Mouse (Mus musculus) embryonic facial prominence, embryonic 15.5 days (tissue): ENCODE data around the gene Rad51b. TPM values are rescaled to one million over a fixed set of nuclear protein-coding genes. Genes with fewer than 3 reads are reported as not detected.

Experiments
- ATAC-seq: fragments of 200-750 bp; cut with Nextera tagmentation; 2 replicates; pipeline ENCODE4 v1.8.0; 2017; ENCODE audit warnings: low read depth, moderate TSS enrichment; ENCODE audit not compliant: insufficient number of reproducible peaks, low FRiP score, low TSS enrichment
- H3K27ac ChIP-seq: fragments of 300-500 bp; sonication (generic); replicated peaks from 2 replicates; pipeline ENCODE4 v1.5.1; 2015; ENCODE audit warnings: mild to moderate bottlenecking, inconsistent platforms
- H3K27me3 ChIP-seq: fragments of 300-500 bp; sonication (generic); 2 replicates; pipeline ENCODE4 v1.6.1; 2015; ENCODE audit warnings: inconsistent platforms
- H3K36me3 ChIP-seq: fragments of 300-500 bp; sonication (generic); 2 replicates; pipeline ENCODE4 v1.6.1; 2015; ENCODE audit warnings: mild to moderate bottlenecking, inconsistent platforms
- H3K4me1 ChIP-seq: fragments of 300-500 bp; sonication (generic); 2 replicates; pipeline ENCODE4 v1.6.1; 2015; ENCODE audit warnings: inconsistent platforms
- H3K4me2 ChIP-seq: fragments of 300-500 bp; sonication (generic); replicated peaks from 2 replicates; pipeline ENCODE4 v1.6.1; 2015; ENCODE audit warnings: mild to moderate bottlenecking, inconsistent platforms
- H3K4me3 ChIP-seq: fragments of 300-500 bp; sonication (generic); replicated peaks from 2 replicates; pipeline ENCODE4 v1.5.1; 2015; ENCODE audit warnings: mild to moderate bottlenecking, inconsistent platforms
- H3K9ac ChIP-seq: fragments of 300-500 bp; sonication (generic); 2 replicates; pipeline ENCODE4 v1.6.1; 2015; ENCODE audit warnings: inconsistent platforms
- H3K9me3 ChIP-seq: fragments of 300-500 bp; sonication (generic); replicated peaks from 2 replicates; pipeline ENCODE4 v1.6.1; 2016; ENCODE audit warnings: inconsistent platforms
- WGBS: fragments of 180-500 bp; shearing (Covaris S2); methylation state at CpG from one replicate; pipeline ENCODE4 v1.1.7; 2015; 5-methylcytosine and 5-hydroxymethylcytosine counted together
- polyA plus RNA-seq: library from polyadenylated mRNA; unstranded; fragments of >200 nt; fragmentation: Nextera tagmentation; extraction: Ambion mirVana; gene quantifications from 2 replicates; pipeline ENCODE4 v1.2.1, GENCODE M21; 2015

Rad51b gene
- polyA plus RNA-seq, 1 experiment from 2014 or later: 7.3 TPM

DNA sequence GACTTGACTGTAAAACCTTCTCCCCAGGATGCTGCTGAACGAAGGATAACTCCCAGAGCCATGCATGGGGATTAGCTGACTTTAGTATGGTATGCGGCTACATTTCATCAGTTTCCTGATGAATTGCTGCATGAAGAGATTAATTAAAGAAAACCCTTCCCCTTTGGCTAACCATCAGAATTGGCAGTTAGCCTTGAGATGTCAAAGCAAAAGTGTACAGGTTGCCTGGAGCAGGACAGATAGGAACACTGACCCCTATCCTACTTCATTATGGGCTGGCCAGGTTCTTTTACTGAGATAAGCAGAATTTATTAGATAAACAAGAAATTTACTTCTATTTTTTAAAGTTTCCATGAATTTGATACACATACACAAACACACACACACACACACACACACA lies 85.3 kb downstream of the Rad51b start:
- 35% methylated on average over 2 of the region's 2 CpGs for WGBS
- H3K27ac ChIP-seq: peak overlapping the region; percentile 48; the same call in 1 of the 2 replicates

DNA sequence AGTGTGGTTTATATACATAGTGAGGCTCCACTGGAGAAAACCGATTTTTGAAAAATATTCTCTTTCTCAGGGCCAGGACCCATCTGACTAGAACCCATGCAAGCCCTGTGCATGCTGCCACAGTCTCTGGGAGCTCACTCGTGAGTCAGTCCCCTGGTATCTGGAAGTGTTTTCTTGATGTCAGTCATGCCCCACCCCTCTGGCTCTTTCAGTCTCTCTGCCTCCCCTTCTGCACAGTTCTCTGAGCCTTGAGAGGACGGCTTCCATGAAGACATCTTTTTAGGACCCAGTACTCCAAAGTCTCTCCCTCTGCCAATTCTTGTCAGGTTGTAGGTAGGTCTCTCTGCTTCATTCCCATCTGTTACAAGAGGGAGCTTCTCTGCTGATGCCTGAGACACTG lies 86.5 kb downstream of the Rad51b start:
- no peaks in the 10 kb centered on the region for H3K27me3 ChIP-seq
- H3K36me3 ChIP-seq: no peaks in the 10 kb centered on the region
- WGBS: 24% methylated on average over 3 of the region's 3 CpGs
- H3K4me1 ChIP-seq: peaks cover 30% of the 10 kb centered on the region
- H3K4me3 ChIP-seq: 0 out of 2 replicates have a peak overlapping the region, but pooled peaks have one; percentile 6
- H3K9ac ChIP-seq: no peak overlapping the region
- peak; percentile 39; the same call in 1 of the 2 replicates for ATAC-seq
- H3K27ac ChIP-seq: peak overlapping the region; percentile 82
- no peak overlapping the region for H3K4me2 ChIP-seq
- H3K9me3 ChIP-seq: no peaks in the 10 kb centered on the region

More for the DNA sequence above, 85.3 kb downstream of the Rad51b start:
- Histone ChIP-seq H3K4me1 (peaks cover 36% of the 10 kb centered on the region), H3K9ac (no peak overlapping the region), H3K36me3 (no peaks in the 10 kb centered on the region), H3K9me3 (no peaks in the 10 kb centered on the region), H3K27me3 (no peaks in the 10 kb centered on the region), H3K4me2 (no peak overlapping the region), H3K4me3 (no peak overlapping the region)
- no peak for ATAC-seq

DNA sequence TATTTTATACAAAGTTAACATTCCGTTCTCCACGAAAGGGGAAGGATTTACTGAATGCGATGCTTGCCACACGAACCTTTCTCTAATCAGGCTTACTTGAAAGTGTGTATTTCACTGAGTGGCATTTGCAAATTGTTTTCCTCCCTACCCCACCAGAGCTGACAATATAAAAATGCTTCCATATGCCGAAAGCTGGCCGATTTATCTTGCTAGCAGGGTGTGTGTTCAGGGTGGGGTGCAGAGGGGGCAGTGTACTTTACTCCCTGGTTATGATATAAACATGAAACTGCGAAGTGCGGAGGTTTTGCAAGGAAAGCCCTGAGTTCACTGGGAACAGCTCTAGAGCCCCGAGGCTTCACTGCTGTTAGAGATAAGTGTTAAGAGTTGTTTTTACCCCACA lies 87.7 kb downstream of the Rad51b start:
- Histone ChIP-seq H3K4me1 (peaks cover 33% of the 10 kb centered on the region), H3K4me3 (no peak overlapping the region), H3K9ac (no peak overlapping the region), H3K4me2 (no peak overlapping the region; the same call in 1 of the 2 replicates), H3K27ac (peak overlapping the region; percentile 86), H3K27me3 (no peaks in the 10 kb centered on the region), H3K9me3 (no peaks in the 10 kb centered on the region), H3K36me3 (no peaks in the 10 kb centered on the region)
- no peak for ATAC-seq
- 10% methylated on average over 9 of the region's 9 CpGs for WGBS

DNA sequence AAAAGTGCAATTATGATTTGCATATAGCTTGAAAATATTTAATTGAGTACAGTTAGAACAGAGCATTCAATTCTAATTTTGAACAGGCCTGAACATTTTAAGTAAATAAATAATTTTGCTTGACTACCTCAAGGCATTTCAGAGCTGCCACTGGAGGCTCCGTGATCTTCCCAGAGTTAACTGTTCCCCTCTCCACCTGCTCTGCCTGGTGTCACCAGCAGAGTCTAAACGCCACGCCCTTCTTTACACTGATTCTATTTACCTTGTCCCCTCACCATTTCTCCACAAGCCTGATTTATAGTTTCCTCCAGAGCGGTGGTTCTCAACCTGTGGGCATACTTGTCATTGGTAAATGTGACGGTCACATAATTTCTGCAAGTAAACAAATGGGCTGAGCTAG lies 88.1 kb downstream of the Rad51b start:
- 66% methylated on average over 5 of the region's 5 CpGs for WGBS
- peaks cover 36% of the 10 kb centered on the region for H3K4me1 ChIP-seq
- H3K27me3 ChIP-seq: no peaks in the 10 kb centered on the region
- peak overlapping the region; percentile 86 for H3K27ac ChIP-seq
- H3K9ac ChIP-seq: no peak overlapping the region
- no peak overlapping the region for H3K4me3 ChIP-seq
- H3K36me3 ChIP-seq: no peaks in the 10 kb centered on the region
- H3K9me3 ChIP-seq: no peaks in the 10 kb centered on the region
- ATAC-seq: no peak
- no peak overlapping the region for H3K4me2 ChIP-seq

DNA sequence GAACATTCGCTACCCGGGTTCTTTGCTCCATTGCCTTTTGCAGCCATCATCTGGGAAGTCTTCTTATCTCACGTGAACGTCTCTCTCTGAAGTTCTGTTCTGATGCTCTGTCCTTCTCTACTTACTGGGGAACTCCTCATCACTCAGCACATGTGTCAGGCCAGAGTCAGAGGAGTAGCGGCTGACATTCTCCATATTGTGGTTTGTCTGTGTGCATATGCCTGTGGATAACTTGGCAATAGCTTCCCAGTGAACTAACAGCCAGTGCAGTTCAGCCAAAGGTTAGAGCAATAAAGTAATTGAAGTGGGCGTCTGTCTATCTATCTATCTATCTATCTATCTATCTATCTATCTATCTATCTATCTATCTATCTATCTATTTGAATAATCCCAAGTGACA lies 90.8 kb downstream of the Rad51b start:
- Histone ChIP-seq H3K27ac (peak overlapping the region; percentile 49; the same call in 1 of the 2 replicates), H3K36me3 (no peaks in the 10 kb centered on the region), H3K9ac (no peak overlapping the region), H3K27me3 (no peaks in the 10 kb centered on the region), H3K4me1 (peaks cover 21% of the 10 kb centered on the region), H3K4me2 (no peak overlapping the region), H3K9me3 (no peaks in the 10 kb centered on the region), H3K4me3 (no peak overlapping the region)
- no peak for ATAC-seq
- 73% methylated on average over 6 of the region's 6 CpGs for WGBS

DNA sequence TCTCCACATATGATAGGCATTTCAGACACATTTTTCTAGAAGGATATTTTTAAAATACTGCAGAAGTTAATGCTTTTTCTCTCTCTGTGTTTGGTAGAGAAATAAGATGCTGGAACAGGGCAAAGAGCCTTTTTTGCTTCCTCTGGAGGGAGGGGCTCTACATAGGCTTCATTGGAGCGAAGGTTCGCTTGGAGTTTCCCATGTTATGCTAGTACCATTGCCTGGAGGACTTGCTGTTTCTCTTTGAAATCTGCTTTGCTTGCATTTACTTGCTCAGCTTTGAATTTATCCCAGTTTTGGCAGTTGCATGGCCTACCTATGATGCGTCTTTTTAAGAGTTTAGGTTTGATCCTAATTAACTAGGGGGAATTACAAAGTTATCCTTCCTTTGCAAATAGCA lies 92.2 kb downstream of the Rad51b start:
- 45% methylated on average over 3 of the region's 3 CpGs for WGBS
- Histone ChIP-seq H3K4me2 (no peak overlapping the region), H3K36me3 (no peaks in the 10 kb centered on the region), H3K9me3 (no peaks in the 10 kb centered on the region), H3K27me3 (no peaks in the 10 kb centered on the region), H3K9ac (no peak overlapping the region), H3K4me3 (no peak overlapping the region), H3K27ac (peak overlapping the region; percentile 65), H3K4me1 (peaks cover 13% of the 10 kb centered on the region)
- no peak for ATAC-seq

DNA sequence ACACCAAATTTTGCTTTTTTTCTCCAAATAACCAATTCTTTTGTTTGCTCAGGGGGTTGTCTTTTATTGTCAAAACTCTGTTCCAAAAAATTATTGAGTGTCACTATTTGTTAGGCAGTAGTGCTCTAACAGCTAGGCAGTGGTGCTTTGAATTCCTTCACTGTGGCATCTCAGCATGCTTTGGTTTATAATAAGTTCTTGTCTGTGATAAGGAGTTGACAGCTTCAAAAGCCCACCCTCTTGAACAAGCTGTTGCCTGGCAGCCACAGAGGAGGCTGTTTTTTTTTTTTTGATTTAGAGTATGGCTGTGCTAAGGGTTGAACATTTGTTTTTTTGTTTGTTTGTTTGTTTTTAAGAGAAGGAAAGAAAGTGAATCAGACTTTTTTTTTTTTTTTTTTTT lies 92.9 kb downstream of the Rad51b start:
- Histone ChIP-seq H3K36me3 (no peaks in the 10 kb centered on the region), H3K4me1 (peaks cover 6% of the 10 kb centered on the region; the same call in 1 of the 2 replicates), H3K9me3 (no peaks in the 10 kb centered on the region), H3K27ac (peak overlapping the region; percentile 65), H3K27me3 (no peaks in the 10 kb centered on the region), H3K9ac (no peak overlapping the region), H3K4me3 (no peak overlapping the region), H3K4me2 (no peak overlapping the region)
- ATAC-seq: no peak

DNA sequence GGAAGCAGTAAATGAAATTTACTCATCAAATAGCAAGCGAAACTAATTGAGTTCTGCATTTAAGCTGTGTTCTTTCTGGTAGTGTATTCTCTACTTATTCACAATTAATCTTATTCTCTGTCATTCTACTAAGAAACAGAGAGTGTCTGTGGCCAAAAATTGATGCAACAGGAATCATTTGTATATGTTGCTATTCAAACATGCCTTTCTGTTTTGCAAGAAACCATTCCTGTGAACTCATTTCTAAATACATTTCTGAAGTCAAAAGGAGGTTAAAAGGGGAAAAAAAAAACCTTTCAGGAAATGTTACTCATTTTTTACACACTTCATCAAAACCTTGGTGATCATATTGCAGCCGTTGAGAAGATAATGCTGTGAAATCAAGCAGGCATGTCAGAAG lies 96.6 kb downstream of the Rad51b start:
- ATAC-seq: no peak
- H3K4me3 ChIP-seq: no peak overlapping the region
- H3K27ac ChIP-seq: no peak overlapping the region
- no peaks in the 10 kb centered on the region for H3K9me3 ChIP-seq
- no peak overlapping the region for H3K4me2 ChIP-seq
- no peaks in the 10 kb centered on the region for H3K36me3 ChIP-seq
- 45% methylated on average over 2 of the region's 2 CpGs for WGBS
- no peaks in the 10 kb centered on the region for H3K27me3 ChIP-seq
- no peak overlapping the region for H3K9ac ChIP-seq
- 0 out of 2 replicates have a peak, but pooled peaks cover 6% of the 10 kb centered on the region for H3K4me1 ChIP-seq

DNA sequence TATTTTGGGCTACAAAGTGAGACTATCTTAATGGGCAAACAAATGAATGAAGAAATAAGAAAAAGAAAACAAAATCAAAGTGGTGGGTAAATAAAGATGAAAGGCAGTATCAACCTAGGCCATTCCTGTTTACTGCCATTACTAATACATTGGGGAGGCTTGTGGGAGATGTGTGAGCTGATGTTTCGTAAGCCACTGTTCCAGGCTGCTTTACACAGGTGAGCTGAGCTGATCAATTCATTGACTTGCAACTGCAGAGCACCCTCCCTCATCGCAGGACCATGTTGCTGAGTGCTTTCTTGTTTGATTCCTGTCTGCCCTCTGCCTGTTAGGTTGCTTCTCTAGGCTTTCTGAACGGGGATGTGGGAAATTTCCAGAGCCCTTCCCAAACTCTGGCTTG lies 106.9 kb downstream of the Rad51b start:
- Histone ChIP-seq H3K9me3 (no peaks in the 10 kb centered on the region), H3K27me3 (no peaks in the 10 kb centered on the region), H3K27ac (no peak overlapping the region), H3K36me3 (no peaks in the 10 kb centered on the region), H3K4me1 (no peaks in the 10 kb centered on the region), H3K4me2 (no peak overlapping the region), H3K9ac (no peak overlapping the region), H3K4me3 (no peak overlapping the region)
- no peak for ATAC-seq
- WGBS: 67% methylated on average over 3 of the region's 3 CpGs

DNA sequence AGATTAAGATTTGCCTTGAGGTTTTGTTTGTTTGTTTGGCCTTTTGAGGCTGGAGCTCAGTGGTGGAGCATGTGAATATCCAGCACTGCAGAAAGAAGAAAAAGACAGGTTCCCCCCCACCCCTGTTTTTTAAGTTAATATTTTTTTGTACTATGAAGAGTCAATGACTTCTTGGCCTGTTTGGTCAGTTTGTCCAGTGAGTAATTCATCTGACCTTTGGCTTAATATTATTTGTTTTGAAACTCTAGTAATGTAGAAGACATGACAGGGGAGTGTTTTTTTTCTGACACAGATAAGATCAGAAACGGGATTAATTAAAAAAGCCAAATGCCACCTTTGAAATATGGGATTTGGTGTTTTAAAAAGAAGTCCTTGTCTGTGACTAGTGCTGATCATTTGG lies 107.4 kb downstream of the Rad51b start:
- H3K9ac ChIP-seq: no peak overlapping the region
- WGBS: 57% methylated on average over 1 of the region's 1 CpGs

DNA sequence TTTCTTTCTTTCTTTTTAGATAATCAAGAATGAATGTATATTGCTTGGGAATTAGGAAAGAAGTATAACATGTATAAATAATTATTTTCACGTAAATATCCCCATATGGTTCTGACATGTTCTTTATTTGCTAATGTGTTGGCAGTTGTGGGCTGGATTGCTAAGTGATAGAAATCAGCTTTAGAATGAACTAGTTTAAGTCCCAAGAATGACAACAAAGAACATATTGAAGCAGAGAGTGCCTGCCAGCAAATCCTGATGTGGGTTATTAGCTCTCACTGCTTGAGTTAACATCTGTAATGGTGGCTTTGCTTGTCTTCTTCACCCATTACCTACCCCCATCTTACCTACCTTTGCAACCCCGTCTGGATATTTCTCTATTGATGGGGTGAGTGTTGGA lies 111.6 kb downstream of the Rad51b start:
- no peak overlapping the region for H3K4me2 ChIP-seq
- H3K36me3 ChIP-seq: no peaks in the 10 kb centered on the region
- no peaks in the 10 kb centered on the region for H3K9me3 ChIP-seq
- whole genome bisulfite sequencing: 33% methylated on average over 2 of the region's 2 CpGs
- H3K9ac ChIP-seq: no peak overlapping the region
- no peak for ATAC-seq
- H3K27ac ChIP-seq: no peak overlapping the region
- H3K4me1 ChIP-seq: no peaks in the 10 kb centered on the region
- H3K4me3 ChIP-seq: no peak overlapping the region
- no peaks in the 10 kb centered on the region for H3K27me3 ChIP-seq

More for the DNA sequence above, 107.4 kb downstream of the Rad51b start:
- ATAC-seq: no peak
- H3K4me2 ChIP-seq: no peak overlapping the region
- no peaks in the 10 kb centered on the region for H3K4me1 ChIP-seq
- no peak overlapping the region for H3K4me3 ChIP-seq
- no peaks in the 10 kb centered on the region for H3K27me3 ChIP-seq
- no peak overlapping the region for H3K27ac ChIP-seq
- H3K36me3 ChIP-seq: no peaks in the 10 kb centered on the region
- H3K9me3 ChIP-seq: no peaks in the 10 kb centered on the region

DNA sequence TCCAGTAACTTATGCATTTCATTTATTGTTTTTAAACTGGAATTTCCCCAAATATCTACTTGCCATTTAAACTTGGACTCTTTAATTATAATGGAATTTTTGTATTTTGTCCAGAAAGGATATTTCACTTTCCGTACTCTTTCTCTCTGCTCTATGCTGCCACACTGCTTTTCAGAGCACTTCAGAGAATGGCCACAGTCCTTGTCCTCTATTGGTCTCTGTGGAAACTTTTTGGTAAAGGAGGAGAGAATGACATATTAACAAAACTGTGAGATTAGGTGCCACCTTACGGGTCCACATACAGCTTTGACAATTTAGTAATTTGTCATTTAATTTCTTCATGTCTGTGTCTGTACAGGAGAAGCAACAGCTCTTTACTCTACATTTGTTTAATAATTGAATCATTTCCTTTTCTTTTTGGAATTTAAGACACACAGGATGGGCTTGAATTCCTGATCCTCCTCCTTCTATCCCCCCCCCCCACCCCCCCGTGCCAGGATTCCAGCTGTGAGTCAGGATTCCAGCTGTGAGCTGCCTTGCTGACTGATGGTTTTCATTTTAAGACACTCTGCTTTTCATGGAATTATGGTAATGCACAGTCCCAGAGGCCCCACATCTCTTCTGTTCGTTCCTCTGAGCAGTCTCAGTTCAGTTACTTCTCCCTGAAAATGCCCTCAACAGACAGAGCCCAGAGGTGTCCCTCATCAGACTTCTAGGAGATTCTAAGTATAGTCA lies 112.2 kb downstream of the Rad51b start:
- 37% methylated on average over 3 of the region's 4 CpGs for WGBS
- Histone ChIP-seq H3K9ac (no peak overlapping the region), H3K4me1 (no peaks in the 10 kb centered on the region), H3K27me3 (no peaks in the 10 kb centered on the region), H3K27ac (peak overlapping the region; percentile 55; the same call in 1 of the 2 replicates), H3K4me2 (no peak overlapping the region), H3K4me3 (no peak overlapping the region), H3K36me3 (no peaks in the 10 kb centered on the region), H3K9me3 (no peaks in the 10 kb centered on the region)
- no peak for ATAC-seq
